Mouse (Mus musculus): ENCODE results near the gene Ccnj.

Gene Ccnj

DNA sequence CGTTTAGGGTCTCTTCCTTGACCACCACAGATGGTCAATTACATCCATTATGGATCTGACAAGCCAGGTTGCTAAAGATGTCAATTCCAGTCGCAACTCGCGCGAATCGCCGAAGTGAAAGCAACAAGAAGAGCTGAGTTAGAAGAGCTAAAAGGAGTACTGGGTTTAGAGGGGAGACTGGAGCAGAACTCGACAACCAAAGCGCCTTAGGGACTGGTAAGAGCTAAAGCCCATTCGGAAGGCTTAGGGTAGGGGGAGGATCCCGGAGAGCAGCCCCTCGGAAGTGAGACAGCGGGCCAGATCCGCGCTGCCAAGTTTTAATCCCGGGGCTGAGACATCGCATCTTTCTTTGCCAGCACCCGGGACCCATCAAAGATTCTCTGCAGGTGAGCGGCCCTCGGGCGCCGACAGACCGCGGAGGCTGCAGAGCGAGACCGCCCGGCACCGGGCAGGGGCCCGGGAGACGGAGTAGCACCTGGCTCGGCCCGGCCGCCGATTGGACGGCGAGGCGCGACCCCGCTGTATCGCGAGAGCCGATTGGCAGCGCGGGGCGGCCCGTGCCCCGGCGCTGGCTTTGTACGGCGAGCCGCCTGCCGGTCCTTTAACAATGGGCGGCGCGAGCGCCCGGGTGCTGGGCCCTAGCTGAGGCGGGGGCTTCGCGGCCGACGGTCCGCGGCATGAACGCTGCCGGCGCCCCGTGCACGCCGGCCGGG, at the start of gene Ccnj:
Ccnj (plus strand) TSS at position 577 of the 713 bp plus-strand sequence.
- DNase-seq (ENCODE audit: low spot score in 2 of 2): peak; percentile 93 to 95

- no peak for DNase-seq (ENCODE audit: low spot score in 2 of 2)
Observed at GRCm38 (mm10) chr19:40788004-40788714, 42.9 kb upstream of the Ccnj start.

- DNase-seq (ENCODE audit: low spot score in 2 of 2): no peak
Observed at GRCm38 (mm10) chr19:40788715-40789084, 42.4 kb upstream of the Ccnj start.

- no peak for DNase-seq (ENCODE audit: low spot score in 2 of 2)
Observed at GRCm38 (mm10) chr19:40805176-40805737, 25.8 kb upstream of the Ccnj start.

- no peak for DNase-seq (ENCODE audit: low spot score in 2 of 2)
Observed at GRCm38 (mm10) chr19:40809858-40810257, 21.2 kb upstream of the Ccnj start.

- DNase-seq (ENCODE audit: low spot score in 2 of 2): no peak
Observed at GRCm38 (mm10) chr19:40811840-40812239, 19.2 kb upstream of the Ccnj start.

GRCm38 (mm10) chr19:40812778-40813177, 18.3 kb upstream of the Ccnj start:
- DNase-seq (ENCODE audit: low spot score in 2 of 2): no peak

- no peak for DNase-seq (ENCODE audit: low spot score in 2 of 2)
Observed at GRCm38 (mm10) chr19:40813385-40813784, 17.7 kb upstream of the Ccnj start.

- DNase-seq (ENCODE audit: low spot score in 2 of 2): no peak
Observed at GRCm38 (mm10) chr19:40815645-40816183, 15.4 kb upstream of the Ccnj start.

DNA sequence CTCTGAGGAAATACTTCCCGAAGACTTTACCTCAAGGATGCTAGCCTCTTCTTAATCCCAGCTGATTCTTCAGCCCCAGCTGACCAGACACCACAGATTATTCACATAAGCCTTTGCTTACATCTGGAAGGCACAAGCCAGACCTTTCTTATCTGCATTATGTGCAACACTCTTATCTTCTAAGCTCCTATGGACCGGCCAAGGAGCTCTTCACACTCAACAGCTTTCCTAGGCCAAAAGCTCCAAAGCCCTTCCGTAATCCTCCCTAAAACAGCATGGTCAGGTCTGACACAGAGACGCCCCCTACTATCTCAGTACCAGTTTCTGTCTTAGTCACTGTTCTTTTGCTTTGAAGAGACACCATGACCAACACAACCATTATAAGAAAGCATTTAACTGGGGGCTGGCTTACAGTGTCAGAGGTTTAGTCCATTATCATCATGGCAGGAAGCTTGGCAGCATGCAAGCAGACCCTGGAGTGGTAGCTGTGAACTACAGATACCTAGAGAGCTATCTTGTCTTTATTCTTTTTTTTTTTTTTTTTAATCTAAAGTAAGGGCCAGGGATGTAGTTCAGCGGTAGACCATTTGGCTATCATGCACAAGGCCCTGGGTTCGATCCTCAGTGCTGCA, 13.1 kb upstream of the Ccnj start:
- DNase-seq (ENCODE audit: low spot score in 2 of 2): no peak

GRCm38 (mm10) chr19:40818764-40819163, 12.3 kb upstream of the Ccnj start:
- no peak for DNase-seq (ENCODE audit: low spot score in 2 of 2)

GRCm38 (mm10) chr19:40821306-40821825, 9.7 kb upstream of the Ccnj start:
- DNase-seq (ENCODE audit: low spot score in 2 of 2): no peak

GRCm38 (mm10) chr19:40825636-40826035, 5.4 kb upstream of the Ccnj start:
- no peak for DNase-seq (ENCODE audit: low spot score in 2 of 2)

- no peak for DNase-seq (ENCODE audit: low spot score in 2 of 2)
Observed at GRCm38 (mm10) chr19:40826735-40827134, 4.3 kb upstream of the Ccnj start.

GRCm38 (mm10) chr19:40830198-40830597, 881 bp upstream of the Ccnj start:
- no peak for DNase-seq (ENCODE audit: low spot score in 2 of 2)

DNA sequence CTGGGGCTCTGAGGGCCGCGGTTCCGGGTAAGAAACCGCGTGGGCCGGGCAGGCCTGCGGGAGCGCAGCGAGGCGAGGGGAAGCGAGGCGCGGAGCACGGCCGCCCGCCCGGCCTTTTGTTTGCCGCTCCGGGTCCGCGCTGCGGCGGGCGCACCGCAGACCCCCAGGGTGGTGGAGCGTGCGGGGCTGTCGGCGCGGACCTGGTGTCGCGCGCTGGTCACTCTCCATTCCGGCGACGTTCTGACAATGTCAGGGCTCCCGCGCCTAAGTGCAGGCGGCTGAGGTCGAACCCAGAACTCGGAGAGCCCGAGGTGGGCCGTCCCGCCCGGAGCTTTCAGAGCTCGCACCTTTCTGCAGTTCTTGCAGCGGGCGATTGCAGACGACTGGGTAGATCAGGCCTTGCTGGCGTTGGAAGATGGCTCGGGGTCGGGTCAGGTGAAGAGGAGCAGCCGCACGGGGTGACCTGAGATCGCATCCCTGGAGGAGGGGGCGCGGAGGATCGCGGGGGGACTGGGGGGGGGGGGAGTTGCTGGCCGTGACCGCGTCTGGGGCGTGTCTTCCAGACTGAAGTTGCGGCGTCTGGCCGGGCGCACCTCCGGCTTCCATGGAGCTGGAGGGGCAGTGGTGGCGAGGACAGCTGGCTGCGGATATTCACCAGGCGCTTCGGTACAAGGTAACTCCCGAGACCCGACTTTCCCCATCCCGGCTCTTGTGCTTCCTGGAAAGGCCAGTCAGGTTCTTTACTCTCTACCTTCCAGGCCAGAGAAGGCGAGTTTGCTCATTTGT, 530 bp downstream of the Ccnj start:
- peak; percentile 18 to 29 for DNase-seq (ENCODE audit: low spot score in 2 of 2)

- no peak for DNase-seq (ENCODE audit: low spot score in 2 of 2)
Observed at GRCm38 (mm10) chr19:40832361-40832760, 1.3 kb downstream of the Ccnj start.

GRCm38 (mm10) chr19:40834436-40834835, 3.4 kb downstream of the Ccnj start:
- no peak for DNase-seq (ENCODE audit: low spot score in 2 of 2)

GRCm38 (mm10) chr19:40838205-40838604, 7.1 kb downstream of the Ccnj start:
- DNase-seq (ENCODE audit: low spot score in 2 of 2): no peak

DNA sequence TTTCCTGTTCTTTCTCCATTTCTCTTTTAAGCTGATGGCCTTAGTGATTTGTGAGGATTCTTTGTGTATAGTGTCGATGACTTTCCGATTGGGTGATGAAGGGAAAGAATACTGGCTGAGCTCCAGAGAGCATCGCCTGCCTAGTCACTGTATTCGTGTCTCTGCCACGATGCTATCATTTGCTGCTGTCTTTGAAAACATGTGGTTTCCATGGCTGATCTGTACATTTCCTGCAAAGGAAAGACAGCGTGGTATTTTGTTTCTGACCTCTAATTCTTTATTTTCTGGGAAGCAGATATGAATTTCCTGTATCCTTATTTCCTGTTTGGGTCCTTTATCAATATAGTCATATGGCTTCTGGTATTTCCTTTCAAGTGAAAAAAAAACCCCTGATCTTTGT, 9.2 kb downstream of the Ccnj start:
- DNase-seq (ENCODE audit: low spot score in 2 of 2): no peak

DNA sequence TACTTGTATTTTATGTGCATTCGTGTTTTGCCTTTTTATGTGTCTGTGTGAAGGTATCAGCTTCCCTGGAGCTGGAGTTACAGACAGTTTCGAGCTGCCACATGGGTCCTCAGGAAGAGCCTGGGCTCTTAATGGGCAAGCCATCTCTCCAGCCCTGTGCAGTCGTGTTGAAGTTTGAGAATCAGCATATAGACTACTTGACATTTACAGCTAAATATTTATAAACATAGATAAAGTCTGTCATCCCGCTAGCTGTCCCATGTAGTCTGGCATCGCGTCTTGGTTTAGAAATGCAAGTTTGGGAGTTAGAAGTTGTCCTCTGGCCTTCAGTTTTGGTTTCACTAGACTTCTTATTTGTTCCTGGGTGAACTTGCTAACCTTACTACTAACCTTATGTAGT, 10.0 kb downstream of the Ccnj start:
- DNase-seq (ENCODE audit: low spot score in 2 of 2): no peak
